Mouse (Mus musculus): ENCODE measurements around the gene Fchsd2.

Fchsd2 gene

DNA sequence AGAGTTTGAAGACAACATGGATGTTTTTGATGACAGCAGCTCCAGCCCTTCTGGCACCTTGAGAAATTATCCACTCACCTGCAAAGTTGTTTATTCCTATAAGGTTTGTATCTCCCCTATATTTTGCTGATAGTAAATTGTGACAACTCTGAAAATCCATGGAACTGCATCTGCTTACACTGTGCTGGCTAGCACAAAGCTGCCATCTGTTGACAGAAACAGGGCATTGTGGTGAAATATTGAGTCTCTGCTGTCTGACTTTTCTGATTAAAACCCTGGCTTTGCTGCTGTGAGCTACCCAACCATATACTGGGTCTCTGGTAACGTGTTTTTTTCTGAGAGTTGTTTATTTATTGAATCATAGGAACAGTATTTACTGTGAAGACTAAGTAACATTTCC, 178.9 kb downstream of the Fchsd2 start:
- peak in 1 of 2 experiments; percentile 58 for DNase-seq (ENCODE audit: inconsistent age in 2 of 2, low spot score in 1 of 2)

DNA sequence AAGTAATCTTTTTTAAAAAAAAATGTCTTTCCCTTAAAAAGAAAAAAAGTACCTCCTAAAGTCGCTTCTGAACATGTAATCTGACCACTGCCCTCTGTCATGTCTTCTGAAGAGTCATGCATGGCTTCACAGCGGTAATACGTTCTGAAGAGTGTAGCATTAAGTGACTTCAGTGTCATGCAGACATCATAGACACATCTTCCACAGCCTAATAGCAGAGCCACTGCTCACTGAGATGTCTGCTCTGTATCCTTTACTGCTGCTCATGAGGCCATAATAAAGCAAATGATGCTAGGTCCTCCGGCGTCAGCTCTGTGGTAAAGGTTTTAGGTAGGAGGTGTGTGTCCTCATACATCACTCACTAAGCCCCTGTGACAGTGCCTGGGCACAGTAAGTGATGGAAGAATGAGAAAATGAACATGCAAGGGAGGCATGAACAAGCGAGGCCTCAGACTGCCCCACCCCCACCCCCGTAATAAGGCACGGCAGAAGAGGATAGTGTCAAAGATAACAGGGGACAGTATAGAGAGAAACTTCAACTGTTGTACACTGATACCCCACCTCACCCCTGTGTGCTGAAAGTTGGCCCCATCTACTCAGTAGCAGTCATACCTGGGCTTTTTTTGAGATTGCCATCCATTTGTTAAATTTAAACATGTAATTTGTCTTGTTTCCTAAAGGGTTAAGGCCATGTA, 179.9 kb downstream of the Fchsd2 start:
- no peak for DNase-seq (ENCODE audit: inconsistent age in 2 of 2, low spot score in 1 of 2)

DNA sequence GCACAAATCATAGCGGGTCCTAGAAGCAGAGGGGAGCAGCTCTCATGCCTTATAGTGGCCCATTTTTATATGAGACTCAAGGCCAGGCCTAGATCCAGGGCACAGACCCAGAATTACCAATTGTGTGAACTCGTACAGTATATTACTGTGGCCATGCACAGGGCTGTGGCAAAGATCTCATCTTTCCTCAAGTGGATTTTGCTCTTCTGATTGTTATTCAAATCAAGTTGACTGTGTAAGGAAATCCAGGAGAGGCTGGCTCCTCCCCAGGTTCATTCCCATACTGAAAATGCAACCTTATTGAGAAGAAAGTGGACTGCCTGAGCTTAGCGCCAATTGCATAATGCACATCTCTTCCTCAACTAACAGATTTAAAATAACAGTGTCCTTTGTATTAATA, 190.1 kb downstream of the Fchsd2 start:
- no peak for DNase-seq (ENCODE audit: inconsistent age in 2 of 2, low spot score in 1 of 2)

DNA sequence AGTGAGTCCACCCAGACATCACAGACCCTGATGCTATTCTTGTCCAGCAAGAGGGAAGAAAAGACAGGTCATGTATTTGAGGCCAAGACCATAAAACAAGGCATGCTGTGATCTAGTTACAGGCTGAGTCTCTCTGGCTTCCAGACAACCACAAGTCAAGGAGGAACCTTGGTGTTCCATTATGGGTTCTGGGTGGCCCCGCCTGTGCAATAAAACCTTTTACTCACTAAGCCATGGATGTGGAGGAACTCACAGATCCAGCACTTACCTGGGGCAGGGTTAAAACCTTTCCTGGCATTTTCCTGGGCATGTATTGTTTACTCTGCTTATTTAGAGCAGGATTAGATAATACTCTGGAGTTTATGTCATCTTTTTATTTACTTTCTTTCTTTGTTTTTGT, 191.8 kb downstream of the Fchsd2 start:
- no peak for DNase-seq (ENCODE audit: inconsistent age in 2 of 2, low spot score in 1 of 2)

DNA sequence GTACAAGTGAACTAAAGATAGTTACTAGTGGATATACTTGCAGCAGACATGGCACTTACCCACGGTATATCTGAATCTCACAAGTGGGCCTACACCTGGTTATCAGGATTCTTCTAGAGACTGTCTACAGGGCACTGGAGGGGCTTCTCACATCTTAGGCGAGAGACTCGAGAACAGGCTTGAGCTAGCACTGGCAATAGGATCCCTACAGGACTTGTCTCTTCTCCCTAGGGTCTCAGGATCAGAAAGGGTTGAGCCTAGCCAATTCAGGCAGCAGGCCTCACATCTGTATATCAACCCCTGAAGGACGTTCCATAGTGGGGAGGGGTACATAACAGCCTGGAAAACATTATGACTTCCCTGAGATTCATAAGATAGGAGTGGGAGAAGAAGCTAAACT, 194.2 kb downstream of the Fchsd2 start:
- DNase-seq (ENCODE audit: inconsistent age in 2 of 2, low spot score in 1 of 2), result no peak

DNA sequence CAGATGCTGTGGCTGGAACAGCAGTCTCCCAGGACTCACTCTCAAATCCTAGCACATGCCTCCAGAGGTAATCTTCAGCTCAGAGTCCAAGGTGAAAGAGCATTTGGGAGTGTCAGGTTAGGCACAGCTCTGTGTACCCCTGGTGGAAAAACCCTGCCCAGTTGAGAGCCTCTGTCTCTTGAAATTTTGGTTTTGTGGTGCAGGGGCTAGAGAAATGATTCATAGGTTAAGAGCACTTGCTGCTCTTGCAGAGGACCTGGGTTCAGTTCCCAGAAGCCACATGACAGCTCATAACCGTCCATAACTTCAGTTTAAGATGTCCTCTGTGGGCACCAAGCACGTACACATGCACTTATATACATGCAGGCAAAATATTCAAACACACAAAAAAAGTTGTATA, 195.2 kb downstream of the Fchsd2 start:
- no peak for DNase-seq (ENCODE audit: inconsistent age in 2 of 2, low spot score in 1 of 2)

DNA sequence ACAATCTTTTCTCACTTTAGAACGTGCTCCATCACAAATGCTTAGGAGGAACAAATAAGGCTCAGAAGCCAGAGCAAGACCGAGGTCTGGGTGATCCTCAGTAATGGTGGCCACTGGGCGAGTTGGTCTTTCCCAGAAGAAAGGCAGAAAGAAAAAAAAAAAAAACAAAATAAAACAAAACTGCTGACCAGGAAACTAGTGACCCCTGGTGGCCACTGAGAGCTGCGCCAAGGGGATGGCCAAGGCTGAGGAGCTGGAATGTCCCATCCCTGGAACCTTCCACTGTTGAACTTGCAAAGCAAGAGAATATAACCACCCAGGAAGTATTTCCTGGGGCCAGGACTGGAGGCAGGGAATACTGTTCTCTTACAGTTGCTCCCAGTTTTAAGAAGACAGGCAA, 195.8 kb downstream of the Fchsd2 start:
- DNase-seq (ENCODE audit: inconsistent age in 2 of 2, low spot score in 1 of 2), result peak; percentile 56 to 82

DNA sequence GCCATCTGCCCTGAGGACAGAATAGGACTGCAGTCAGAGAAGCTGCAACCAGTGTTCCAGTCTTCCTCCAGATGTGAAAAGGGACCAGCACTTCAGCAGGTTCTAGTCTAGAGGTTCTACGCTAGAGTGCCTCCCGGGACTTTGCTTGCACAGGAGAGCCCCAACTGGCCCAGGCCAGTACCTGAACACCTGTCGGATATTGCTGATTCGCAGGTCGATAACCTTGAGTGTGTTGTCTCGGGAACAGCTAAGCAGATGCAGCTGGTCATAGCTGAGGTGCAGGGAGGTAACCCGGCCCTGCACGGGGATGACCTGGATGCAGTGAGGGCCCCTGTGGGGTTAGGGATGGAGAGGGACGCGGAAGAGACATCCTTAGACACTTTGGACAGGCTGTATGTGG, 197.7 kb downstream of the Fchsd2 start:
- DNase-seq (ENCODE audit: inconsistent age in 2 of 2, low spot score in 1 of 2), result no peak

DNA sequence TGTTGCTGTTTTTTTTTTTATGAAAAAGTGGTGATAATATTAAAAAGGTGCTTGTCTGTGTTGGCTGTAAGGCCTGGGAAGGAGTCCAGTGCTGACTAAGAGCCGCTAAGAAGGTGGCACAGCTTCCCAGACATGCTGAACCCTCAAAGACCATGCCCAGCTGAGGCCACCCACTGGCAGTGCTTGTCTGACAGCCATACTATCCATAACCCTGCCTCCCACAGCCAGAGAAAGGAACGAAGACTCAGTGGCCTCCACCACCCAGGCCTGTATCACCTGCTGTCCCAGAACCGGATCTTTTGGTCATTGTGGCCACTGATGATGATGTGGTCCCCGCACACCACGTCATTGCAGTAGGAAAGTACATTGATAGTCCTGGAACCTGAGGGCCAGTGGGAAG, 198.5 kb downstream of the Fchsd2 start:
- DNase-seq (ENCODE audit: inconsistent age in 2 of 2, low spot score in 1 of 2), result no peak

DNA sequence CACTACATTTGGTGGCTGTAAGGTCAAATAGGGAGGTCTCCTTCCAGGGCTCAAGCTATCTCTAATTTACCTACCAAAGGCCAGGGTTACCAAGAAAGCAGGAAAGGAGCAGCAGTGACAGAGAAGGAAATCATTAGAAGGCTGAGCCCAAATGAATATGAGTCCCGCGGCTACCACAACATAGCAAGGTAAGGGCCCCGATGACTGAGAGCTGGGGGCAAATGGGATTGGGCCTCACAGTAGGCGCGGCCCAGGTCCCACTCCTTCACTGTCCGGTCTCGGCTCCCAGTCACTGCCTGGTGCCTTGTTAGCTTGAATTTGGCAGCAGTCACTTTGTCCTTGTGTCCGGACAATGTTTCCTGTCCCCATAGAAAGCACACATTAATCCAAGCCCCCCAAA, 199.0 kb downstream of the Fchsd2 start:
- no peak for DNase-seq (ENCODE audit: inconsistent age in 2 of 2, low spot score in 1 of 2)

DNA sequence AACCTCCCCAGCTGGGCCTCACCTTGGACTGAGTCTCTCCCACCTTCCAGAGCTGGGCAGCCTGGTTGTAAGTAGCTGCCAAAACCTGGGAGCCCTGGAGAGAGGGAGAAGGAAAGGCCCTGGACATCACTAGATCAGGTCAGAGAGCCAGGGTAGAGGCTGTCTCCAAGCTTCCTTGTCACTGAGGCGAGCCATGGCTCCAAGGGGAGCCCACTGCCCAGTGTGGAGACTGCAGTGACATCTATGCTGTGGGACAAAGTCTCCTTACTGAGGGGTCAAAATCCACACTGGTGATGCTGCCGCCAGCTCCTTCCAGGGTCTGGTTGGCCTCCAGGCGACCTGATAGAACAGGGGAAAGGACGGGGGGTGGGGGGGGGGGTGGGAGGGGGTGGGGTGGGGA, 199.4 kb downstream of the Fchsd2 start:
- no peak for DNase-seq (ENCODE audit: inconsistent age in 2 of 2, low spot score in 1 of 2)

DNA sequence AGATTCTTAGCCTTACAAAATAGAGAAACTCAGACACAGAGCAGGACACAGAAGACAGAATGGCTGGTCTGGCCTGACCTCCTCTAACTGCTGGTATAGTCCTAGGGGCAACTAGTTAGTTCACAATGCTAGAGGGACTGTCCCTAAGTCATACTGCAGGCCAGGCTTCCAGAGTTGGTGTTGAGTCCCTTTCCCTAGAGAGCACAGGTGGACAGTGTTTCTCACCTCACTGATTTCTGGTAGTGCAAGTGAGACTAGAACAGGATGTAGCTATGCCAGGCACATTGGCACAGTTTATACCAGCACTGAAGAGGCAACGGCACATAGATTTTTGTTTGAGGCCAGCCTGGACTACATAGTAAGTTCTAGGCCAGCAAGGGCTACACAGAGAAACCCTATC, 200.0 kb downstream of the Fchsd2 start:
- no peak for DNase-seq (ENCODE audit: inconsistent age in 2 of 2, low spot score in 1 of 2)

DNA sequence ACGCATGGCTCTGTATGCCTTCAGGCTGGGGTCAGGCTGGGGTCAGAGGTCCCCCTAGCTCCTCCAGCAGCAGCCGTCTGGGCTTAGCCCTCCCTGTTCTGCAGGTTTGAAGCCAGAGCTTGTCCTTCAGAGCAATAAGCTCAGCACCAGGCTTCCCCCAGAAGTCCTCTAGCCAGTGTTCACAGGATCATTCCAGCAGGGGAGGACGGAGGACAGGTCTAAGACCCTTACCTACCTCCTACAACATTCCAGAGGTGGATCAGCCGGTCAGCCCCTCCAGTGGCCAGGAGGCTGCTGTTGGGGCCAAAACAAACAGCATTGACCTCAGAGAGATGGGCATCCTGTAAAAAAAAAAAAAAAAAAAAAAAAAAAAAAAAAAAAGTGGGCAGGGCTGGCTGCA, 200.5 kb downstream of the Fchsd2 start:
- DNase-seq (ENCODE audit: inconsistent age in 2 of 2, low spot score in 1 of 2), result no peak

DNA sequence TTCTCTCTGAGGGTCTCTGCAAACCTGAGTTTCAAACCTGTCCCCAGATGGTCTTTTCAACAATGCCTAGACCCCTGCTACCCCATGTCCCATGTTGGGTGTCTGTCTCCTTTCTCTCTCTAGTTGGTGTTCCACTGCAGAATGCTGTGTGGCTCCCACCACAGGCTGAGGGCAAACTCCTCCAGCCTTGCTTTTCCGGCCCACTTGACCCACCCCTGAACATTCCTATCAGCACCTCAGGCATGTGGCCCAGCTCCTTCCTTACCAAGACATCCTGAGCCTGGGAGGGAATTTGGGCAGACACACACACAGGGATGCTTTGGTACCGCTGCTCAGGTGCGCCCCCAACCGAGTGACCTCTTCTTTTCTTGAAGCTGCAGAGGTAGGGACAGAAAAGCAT, 200.9 kb downstream of the Fchsd2 start:
- no peak for DNase-seq (ENCODE audit: inconsistent age in 2 of 2, low spot score in 1 of 2)

DNA sequence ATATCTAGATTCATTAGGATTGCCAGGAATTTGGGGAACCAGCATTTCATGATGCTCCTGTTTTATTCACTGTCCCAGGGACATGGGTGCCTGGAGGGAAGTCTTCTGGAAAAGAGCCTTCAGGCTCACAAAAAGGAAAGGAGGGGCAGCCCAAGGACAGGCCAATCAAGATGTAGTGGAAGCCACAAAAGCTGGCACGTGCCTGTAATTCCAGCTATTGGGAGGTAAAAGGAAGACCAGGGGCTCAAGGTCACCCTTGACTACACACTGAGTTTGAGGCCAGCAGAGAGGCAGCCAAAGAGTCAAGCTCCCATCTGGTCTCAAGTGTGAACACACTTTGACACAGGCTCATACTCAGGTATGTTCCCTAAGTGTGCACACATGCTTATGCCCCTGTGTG, 202.8 kb downstream of the Fchsd2 start:
- DNase-seq (ENCODE audit: inconsistent age in 2 of 2, low spot score in 1 of 2), result no peak

DNA sequence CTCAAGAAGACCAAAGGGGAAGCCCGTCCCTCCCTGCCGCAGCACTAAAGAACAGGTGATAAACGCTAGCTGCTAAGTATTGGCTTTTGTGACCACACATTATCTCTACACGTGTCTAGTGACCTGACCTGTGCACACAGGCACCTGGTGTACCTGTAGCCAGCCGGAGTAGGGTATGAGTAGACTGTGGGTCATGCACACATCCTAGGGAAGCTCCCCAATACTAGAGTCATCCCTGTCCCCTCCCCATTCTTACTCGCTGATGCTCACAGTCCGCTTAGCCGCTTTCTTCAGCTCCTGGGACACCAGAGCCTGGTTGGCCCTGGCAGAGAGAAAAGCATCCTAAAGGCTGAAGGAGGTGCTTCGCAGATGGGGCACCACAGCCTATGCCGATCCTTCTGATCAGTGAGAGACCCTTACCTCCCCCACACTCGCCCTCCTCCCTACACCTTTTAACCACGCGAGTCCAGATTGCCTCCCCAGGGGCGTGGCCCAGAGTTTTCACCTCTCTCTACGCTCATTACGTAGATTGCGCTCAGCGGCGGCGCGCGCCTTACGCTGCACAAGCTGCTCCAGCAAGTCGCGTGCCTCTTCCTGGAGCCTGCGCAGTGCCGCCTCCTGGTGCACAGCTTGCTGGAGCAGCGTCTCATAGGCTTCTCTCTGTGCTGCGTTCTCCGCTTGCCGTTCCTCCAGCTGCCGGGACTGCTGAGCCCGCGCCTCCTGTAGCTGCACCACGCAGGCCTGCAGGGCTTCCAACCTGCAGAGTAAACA, 203.8 kb downstream of the Fchsd2 start:
- peak; percentile 74 to 85 for DNase-seq (ENCODE audit: inconsistent age in 2 of 2, low spot score in 1 of 2)

DNA sequence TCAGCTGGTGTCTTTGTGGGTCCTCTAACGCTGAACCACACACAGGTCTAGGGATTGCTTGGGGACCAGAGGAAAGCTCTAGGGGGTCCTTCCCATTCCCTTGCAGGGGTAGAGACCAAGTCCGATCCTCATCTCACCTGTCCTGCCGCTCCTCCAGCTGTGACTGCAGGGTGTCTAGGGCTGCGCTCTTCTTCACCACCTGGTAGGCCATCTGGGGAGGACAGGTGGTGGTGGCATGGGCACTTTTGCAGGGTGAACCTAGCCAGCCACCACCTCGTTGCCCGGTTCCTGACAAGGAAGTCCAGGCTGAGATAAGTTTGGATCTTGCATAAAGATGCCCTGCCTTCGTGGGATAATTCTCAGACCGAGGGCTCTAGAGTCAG, 204.4 kb downstream of the Fchsd2 start:
- no peak for DNase-seq (ENCODE audit: inconsistent age in 2 of 2, low spot score in 1 of 2)

DNA sequence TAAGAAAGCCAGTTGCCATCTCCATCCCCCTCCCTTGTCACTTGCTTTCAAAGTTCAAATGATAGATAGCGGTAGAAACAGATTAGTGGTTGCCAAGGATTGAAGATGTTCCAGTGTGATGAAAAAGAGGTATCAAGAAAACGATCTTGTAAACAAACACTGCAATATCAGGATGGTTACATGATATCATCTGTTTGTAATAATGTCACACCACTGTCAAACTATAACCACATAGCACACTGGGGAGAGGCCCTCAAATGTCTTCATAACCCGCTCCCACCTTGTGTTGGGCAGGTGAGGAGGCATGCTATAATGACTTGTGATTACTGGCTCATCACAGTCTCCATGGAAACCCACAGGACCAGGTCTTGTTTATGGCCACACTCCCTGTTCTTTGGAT, 205.7 kb downstream of the Fchsd2 start:
- DNase-seq (ENCODE audit: inconsistent age in 2 of 2, low spot score in 1 of 2), result no peak

DNA sequence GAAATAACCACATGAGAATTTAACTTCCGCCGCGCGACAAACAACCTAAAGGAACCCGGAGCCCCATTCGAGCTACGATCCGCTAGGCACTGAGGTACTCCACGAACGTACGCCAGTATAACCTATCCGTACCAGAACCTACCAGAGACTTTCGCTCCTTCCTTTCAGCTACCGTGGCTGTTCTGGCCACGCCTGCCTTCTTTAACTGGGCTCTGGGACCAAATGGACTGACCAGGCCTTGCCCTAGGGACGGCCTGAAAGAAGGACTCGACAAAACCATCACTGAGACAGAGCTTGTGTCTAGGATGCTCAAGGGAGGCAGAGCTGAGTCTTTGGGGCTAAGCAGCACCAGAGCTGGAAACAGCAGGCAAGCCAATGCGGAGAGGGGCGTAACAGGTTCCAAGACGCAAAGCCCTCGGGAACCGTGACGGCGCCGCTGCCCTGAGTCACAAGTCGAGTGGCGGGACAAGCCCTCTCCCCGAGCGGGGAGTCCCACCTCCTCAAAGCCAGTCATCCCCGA, 208.8 kb downstream of the Fchsd2 start:
- DNase-seq (ENCODE audit: inconsistent age in 2 of 2, low spot score in 1 of 2), result no peak

DNA sequence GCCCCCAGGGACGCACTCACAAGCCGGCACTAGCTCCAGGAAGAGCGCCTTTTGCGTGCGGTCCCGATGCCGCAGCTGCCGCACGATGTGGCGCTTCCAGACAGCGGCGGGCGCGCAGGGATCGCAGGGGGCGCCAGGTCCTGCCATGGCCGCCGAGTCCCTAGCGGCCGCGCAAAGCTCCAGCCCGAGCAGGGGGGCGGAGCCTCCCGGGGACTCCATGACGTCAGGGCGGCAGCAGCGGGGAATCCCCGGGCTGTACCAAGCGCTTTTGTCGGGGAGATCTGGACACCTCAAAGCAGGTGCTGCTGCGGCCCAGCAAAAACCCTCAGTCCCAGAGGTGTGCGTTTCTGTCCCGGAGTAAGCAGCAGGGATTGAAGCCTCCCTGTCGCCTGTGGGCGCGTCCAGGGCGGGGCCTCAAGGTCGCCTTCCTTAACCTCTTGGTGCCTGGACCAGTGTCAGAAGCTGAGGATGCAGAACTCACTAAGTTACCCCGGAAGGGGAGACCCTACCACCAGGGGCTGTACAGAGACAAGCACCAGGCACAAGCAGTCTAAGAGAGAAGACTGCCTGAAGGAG, 209.3 kb downstream of the Fchsd2 start, which contains the start of gene Atg16l2:
TSS of gene Atg16l2 (minus strand) at position 371 of the 576 bp plus-strand sequence.
- DNase-seq (ENCODE audit: inconsistent age in 2 of 2, low spot score in 1 of 2), result peak; percentile 96 to 98

DNA sequence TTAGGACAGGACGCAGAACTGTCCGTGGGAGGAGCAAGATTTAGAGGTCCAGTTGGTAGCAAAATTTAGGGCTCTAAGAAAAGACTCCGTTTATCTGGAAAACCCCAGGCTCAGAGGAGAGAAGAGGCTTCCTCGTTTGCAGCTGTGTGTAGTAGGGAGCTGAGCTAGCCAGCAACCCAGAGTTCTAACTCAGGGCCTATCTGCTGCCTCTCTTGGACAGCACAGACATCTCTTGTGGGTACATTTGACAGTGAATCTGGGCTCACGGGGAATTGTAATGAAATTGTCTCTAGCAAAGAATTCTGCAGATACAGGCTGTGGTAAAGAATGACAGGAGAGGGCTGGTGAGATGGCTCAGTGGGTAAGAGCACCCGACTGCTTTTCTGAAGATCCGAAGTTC, 210.0 kb downstream of the Fchsd2 start:
- DNase-seq (ENCODE audit: inconsistent age in 2 of 2, low spot score in 1 of 2), result no peak

DNA sequence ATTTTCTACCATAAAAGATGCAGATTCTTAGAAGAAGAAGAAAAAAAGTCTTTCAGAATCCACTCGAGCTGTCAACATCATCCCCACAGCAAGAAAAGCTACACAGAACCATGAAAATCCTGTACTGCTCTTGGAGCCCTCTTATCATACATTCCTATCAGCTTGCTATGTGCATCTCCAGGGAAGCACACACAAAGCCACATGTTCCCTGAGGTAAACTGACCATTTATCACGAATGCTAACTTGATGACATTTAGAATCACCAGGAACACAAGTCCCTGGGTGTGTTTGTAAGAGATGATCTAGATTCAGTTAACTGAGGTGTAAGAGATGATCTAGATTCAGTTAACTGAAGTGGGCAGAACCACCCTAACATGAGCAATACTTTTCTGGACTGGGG, 214.2 kb downstream of the Fchsd2 start:
- no peak for DNase-seq (ENCODE audit: inconsistent age in 2 of 2, low spot score in 1 of 2)

Data from adrenal gland, adult (tissue).